Mouse (Mus musculus) olfactory bulb, adult 2 months (tissue): ENCODE measurements around the gene Tmem144.

Source experiments
- CTCF ChIP-seq: fragments of 200-500 bp; IDR thresholded peaks from 2 replicates; pipeline ENCODE4 v1.5.1; 2012; ENCODE audit warnings: low read depth, mild to moderate bottlenecking, low read length, moderate library complexity; ENCODE audit not compliant: insufficient read depth
- POLR2A ChIP-seq: fragments of 200-500 bp; IDR thresholded peaks from 2 replicates; pipeline ENCODE4 v1.6.1; 2012; ENCODE audit warnings: mild to moderate bottlenecking, low read depth, low read length, moderate library complexity; ENCODE audit not compliant: insufficient read depth

DNA sequence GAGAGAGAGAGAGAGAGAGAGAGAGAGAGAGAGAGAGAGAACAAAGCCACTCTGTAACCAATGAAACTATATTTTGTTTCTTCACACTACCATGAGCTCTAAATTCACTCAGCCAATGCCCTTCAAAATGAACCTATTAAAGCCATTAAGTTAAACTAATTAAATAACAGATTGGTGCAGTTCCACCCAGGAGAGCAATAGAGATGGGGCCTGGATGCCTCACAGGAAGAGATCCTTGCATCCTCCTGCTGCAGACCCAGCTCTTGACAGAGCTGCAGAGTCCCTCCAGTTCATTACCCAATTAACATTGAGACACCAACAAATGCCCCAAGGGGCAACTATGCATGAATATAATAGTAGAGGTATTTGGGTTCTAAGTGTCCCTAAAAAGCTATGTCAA, 23.3 kb downstream of the Tmem144 start:
- TF ChIP-seq POLR2A (no peak), CTCF (no peak)
